Mouse (Mus musculus) brain, embryonic 18.5 days (tissue): ENCODE results near the gene Gpn3.

Experiments used
- DNase-seq: peaks from one replicate; pipeline ENCODE4 v3.0.0-alpha.2; 2012; ENCODE audit warnings: low read depth, low spot score

Gpn3 gene

GRCm38 (mm10) chr5:122422071-122422964 is 50.6 kb downstream of the Gpn3 start:
- DNase-seq, result peak; percentile 80

- no peak for DNase-seq
Measured at GRCm38 (mm10) chr5:122423083-122423482, 51.4 kb downstream of the Gpn3 start.

- no peak for DNase-seq
Measured at GRCm38 (mm10) chr5:122425550-122425949, 53.9 kb downstream of the Gpn3 start.

GRCm38 (mm10) chr5:122430036-122430775 is 58.5 kb downstream of the Gpn3 start:
- no peak for DNase-seq

- DNase-seq, result no peak
Measured at GRCm38 (mm10) chr5:122431221-122431620, 59.5 kb downstream of the Gpn3 start.
